Mouse (Mus musculus): ENCODE measurements around the gene Tet1. TPM values are rescaled to one million over a fixed set of nuclear protein-coding genes. Genes with fewer than 3 reads are reported as not detected.

Gene Tet1
- polyA plus RNA-seq, 1 experiment from 2014 or later, result 5.2 TPM

DNA sequence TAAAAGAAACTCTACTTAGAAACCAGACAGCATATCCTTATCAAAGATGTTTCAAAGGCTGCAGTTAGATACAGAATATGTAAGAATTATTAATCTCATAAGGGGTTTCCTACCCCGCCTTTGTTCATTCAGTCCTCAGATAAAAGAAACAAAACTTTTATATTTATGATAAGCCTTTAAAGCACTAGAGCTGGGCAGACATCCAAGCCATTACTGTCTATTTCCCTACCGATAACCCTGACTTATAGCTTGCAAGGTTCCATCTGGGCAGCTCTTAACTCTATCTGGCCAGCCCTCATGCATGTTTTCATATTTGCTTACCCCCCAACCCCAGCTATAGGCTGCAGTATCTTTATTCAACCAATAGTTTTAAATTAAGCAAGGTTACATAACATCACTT, 77.2 kb downstream of the Tet1 start:
- WGBS, result 56% methylated on average over 2 of the region's 2 CpGs
- Histone ChIP-seq H3K36me3 (ENCODE audit: insufficient read depth, low read length) (no peaks in the 10 kb centered on the region), H3K9me3 (ENCODE audit: low read length) (no peaks in the 10 kb centered on the region), H3K9ac (replicated peaks; ENCODE audit: low read depth) (no peak overlapping the region), H3K27ac (ENCODE audit: low read length) (no peak overlapping the region), H3K27me3 (replicated peaks; ENCODE audit: insufficient read depth, low read length) (no peaks in the 10 kb centered on the region), H3K4me1 (ENCODE audit: insufficient read depth, low read depth, low read length) (no peaks in the 10 kb centered on the region), H3K4me2 (replicated peaks; ENCODE audit: low read depth, low read length) (no peak overlapping the region), H3K4me3 (ENCODE audit: low read depth, low read length) (no peak overlapping the region)
- DNase-seq (ENCODE audit: low spot score) (no peak), ATAC-seq (no peak)
- TF ChIP-seq CTCF (IDR thresholded peaks at IDR 0.05) (no peak), EP300 (IDR thresholded peaks at IDR 0.05) (no peak)

DNA sequence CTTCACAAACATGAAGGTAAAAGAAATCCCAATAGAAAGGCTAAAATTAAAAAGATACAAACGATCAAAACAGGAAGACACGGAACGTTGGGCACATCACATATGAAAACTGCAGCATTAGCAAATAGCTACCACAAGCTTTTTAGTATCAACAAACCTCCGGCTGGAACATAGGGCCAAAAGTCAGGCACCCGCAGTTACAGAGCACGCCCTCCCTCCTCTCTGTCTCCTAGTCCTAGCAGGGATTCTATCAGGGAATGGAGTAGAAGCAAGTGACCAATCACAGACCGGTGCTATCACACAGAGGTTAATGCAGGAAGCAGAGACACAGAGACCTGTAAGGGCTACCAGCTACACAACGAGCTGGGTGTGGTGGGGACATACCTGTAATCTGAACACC, 84.3 kb downstream of the Tet1 start:
- no peaks in the 10 kb centered on the region for H3K9me3 ChIP-seq (ENCODE audit: low read length)
- ATAC-seq, result no peak
- no peak overlapping the region for H3K27ac ChIP-seq (ENCODE audit: low read length)
- H3K4me2 ChIP-seq (replicated peaks; ENCODE audit: low read depth, low read length), result no peak overlapping the region
- no peaks in the 10 kb centered on the region for H3K27me3 ChIP-seq (replicated peaks; ENCODE audit: insufficient read depth, low read length)
- H3K4me1 ChIP-seq (ENCODE audit: insufficient read depth, low read depth, low read length), result no peaks in the 10 kb centered on the region
- 77% methylated on average over 8 of the region's 8 CpGs for WGBS
- H3K4me3 ChIP-seq (ENCODE audit: low read depth, low read length), result no peak overlapping the region
- TF ChIP-seq EP300 (IDR thresholded peaks at IDR 0.05) (no peak), CTCF (IDR thresholded peaks at IDR 0.05) (no peak)
- no peaks in the 10 kb centered on the region for H3K36me3 ChIP-seq (ENCODE audit: insufficient read depth, low read length)
- no peak overlapping the region for H3K9ac ChIP-seq (replicated peaks; ENCODE audit: low read depth)
- peak; percentile 4 for DNase-seq (ENCODE audit: low spot score)

- no peak for ATAC-seq
- H3K27ac ChIP-seq (ENCODE audit: low read length), result no peak overlapping the region
- TF ChIP-seq EP300 (IDR thresholded peaks at IDR 0.05), result no peak
- no peak for TF ChIP-seq CTCF (IDR thresholded peaks at IDR 0.05)
- no peak overlapping the region for H3K4me2 ChIP-seq (replicated peaks; ENCODE audit: low read depth, low read length)
- H3K4me3 ChIP-seq (ENCODE audit: low read depth, low read length), result no peak overlapping the region
- no peaks in the 10 kb centered on the region for H3K9me3 ChIP-seq (ENCODE audit: low read length)
- 74% methylated on average over 4 of the region's 4 CpGs for WGBS
- no peaks in the 10 kb centered on the region for H3K27me3 ChIP-seq (replicated peaks; ENCODE audit: insufficient read depth, low read length)
- DNase-seq (ENCODE audit: low spot score), result no peak
- H3K36me3 ChIP-seq (ENCODE audit: insufficient read depth, low read length), result peaks cover 8% of the 10 kb centered on the region; the same call in 1 of the 2 replicates
- no peak overlapping the region for H3K9ac ChIP-seq (replicated peaks; ENCODE audit: low read depth)
- H3K4me1 ChIP-seq (ENCODE audit: insufficient read depth, low read depth, low read length), result no peaks in the 10 kb centered on the region
These were observed 85.4 kb downstream of the Tet1 start for GRCm38 (mm10) chr10:62823431-62823830.

- DNase-seq (ENCODE audit: low spot score), result peak; percentile 22
- Histone ChIP-seq H3K4me2 (replicated peaks; ENCODE audit: low read depth, low read length) (no peak overlapping the region), H3K27ac (ENCODE audit: low read length) (no peak overlapping the region), H3K36me3 (ENCODE audit: insufficient read depth, low read length) (peaks cover 15% of the 10 kb centered on the region), H3K9me3 (ENCODE audit: low read length) (no peaks in the 10 kb centered on the region), H3K4me3 (ENCODE audit: low read depth, low read length) (no peak overlapping the region), H3K27me3 (replicated peaks; ENCODE audit: insufficient read depth, low read length) (no peaks in the 10 kb centered on the region), H3K9ac (replicated peaks; ENCODE audit: low read depth) (no peak overlapping the region), H3K4me1 (ENCODE audit: insufficient read depth, low read depth, low read length) (no peaks in the 10 kb centered on the region)
- no peak for ATAC-seq
- WGBS, result 70% methylated on average over 4 of the region's 4 CpGs
- peak; percentile 50 for TF ChIP-seq CTCF (IDR thresholded peaks at IDR 0.05)
- no peak for TF ChIP-seq EP300 (IDR thresholded peaks at IDR 0.05)
These were observed 98.8 kb downstream of the Tet1 start for GRCm38 (mm10) chr10:62810010-62810409.

GRCm38 (mm10) chr10:62808766-62809165, 100.0 kb downstream of the Tet1 start:
- ATAC-seq, result no peak
- H3K27me3 ChIP-seq (replicated peaks; ENCODE audit: insufficient read depth, low read length), result no peaks in the 10 kb centered on the region
- no peak for DNase-seq (ENCODE audit: low spot score)
- no peak for TF ChIP-seq EP300 (IDR thresholded peaks at IDR 0.05)
- TF ChIP-seq CTCF (IDR thresholded peaks at IDR 0.05), result no peak
- no peaks in the 10 kb centered on the region for H3K4me1 ChIP-seq (ENCODE audit: insufficient read depth, low read depth, low read length)
- H3K36me3 ChIP-seq (ENCODE audit: insufficient read depth, low read length), result peaks cover 9% of the 10 kb centered on the region
- WGBS, result 90% methylated on average over 2 of the region's 2 CpGs
- H3K27ac ChIP-seq (ENCODE audit: low read length), result no peak overlapping the region
- no peak overlapping the region for H3K4me3 ChIP-seq (ENCODE audit: low read depth, low read length)
- no peaks in the 10 kb centered on the region for H3K9me3 ChIP-seq (ENCODE audit: low read length)
- H3K4me2 ChIP-seq (replicated peaks; ENCODE audit: low read depth, low read length), result no peak overlapping the region
- H3K9ac ChIP-seq (replicated peaks; ENCODE audit: low read depth), result no peak overlapping the region

DNA sequence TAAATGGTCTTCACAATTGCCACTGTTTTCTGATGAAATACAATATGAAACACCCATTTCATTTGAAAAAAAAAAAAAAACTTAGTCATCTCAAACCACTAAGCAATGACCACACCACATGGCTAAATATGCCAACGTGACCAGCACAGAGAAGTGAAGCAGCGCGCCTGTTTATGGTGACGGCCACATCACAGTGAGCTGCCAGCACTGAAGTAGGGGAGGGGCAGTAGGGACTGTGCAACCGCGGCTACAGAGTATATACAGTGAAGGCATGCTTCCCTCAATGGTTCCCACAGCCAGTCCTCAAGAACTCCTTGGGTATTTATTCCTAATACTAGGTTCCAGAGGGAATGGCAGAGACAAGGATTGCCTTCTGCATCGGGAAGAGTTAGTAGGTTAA, 100.5 kb downstream of the Tet1 start:
- Histone ChIP-seq H3K4me1 (ENCODE audit: insufficient read depth, low read depth, low read length) (no peaks in the 10 kb centered on the region), H3K9ac (replicated peaks; ENCODE audit: low read depth) (no peak overlapping the region), H3K4me2 (replicated peaks; ENCODE audit: low read depth, low read length) (no peak overlapping the region), H3K9me3 (ENCODE audit: low read length) (no peaks in the 10 kb centered on the region), H3K36me3 (ENCODE audit: insufficient read depth, low read length) (peaks cover 9% of the 10 kb centered on the region; the same call in 1 of the 2 replicates), H3K4me3 (ENCODE audit: low read depth, low read length) (no peak overlapping the region), H3K27me3 (replicated peaks; ENCODE audit: insufficient read depth, low read length) (no peaks in the 10 kb centered on the region), H3K27ac (ENCODE audit: low read length) (no peak overlapping the region)
- ATAC-seq, result no peak
- DNase-seq (ENCODE audit: low spot score), result no peak
- TF ChIP-seq CTCF (IDR thresholded peaks at IDR 0.05) (no peak), EP300 (IDR thresholded peaks at IDR 0.05) (no peak)
- 80% methylated on average over 7 of the region's 7 CpGs for WGBS

DNA sequence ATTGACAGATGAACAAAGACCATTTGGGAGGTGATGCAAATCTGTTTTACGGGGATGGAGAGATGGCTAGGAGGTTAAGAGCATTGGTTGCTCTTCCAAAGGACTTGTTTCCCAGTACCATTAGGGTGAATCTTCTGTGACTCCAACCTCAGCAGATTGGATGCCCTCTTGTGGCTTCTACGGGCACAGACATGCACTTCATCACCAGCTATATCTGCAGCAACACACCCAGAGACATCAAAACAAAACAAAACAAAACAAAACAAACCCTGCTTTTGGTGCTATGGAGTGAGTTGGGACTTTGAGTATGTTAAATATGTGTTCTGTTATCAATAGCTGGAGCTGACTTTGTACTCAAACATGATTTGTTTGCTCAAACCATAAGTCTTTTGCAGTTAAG, 104.7 kb downstream of the Tet1 start:
- ATAC-seq, result no peak
- no peak overlapping the region for H3K4me2 ChIP-seq (replicated peaks; ENCODE audit: low read depth, low read length)
- H3K27ac ChIP-seq (ENCODE audit: low read length), result no peak overlapping the region
- peak; percentile 8 for DNase-seq (ENCODE audit: low spot score)
- H3K4me1 ChIP-seq (ENCODE audit: insufficient read depth, low read depth, low read length), result no peaks in the 10 kb centered on the region
- no peak overlapping the region for H3K4me3 ChIP-seq (ENCODE audit: low read depth, low read length)
- H3K36me3 ChIP-seq (ENCODE audit: insufficient read depth, low read length), result no peaks in the 10 kb centered on the region
- H3K9ac ChIP-seq (replicated peaks; ENCODE audit: low read depth), result no peak overlapping the region
- TF ChIP-seq CTCF (IDR thresholded peaks at IDR 0.05), result peak; percentile 55
- no peak for TF ChIP-seq EP300 (IDR thresholded peaks at IDR 0.05)
- no peaks in the 10 kb centered on the region for H3K27me3 ChIP-seq (replicated peaks; ENCODE audit: insufficient read depth, low read length)
- 68% methylated on average over 2 of the region's 2 CpGs for whole genome bisulfite sequencing
- no peaks in the 10 kb centered on the region for H3K9me3 ChIP-seq (ENCODE audit: low read length)
